Mouse (Mus musculus) spleen, embryonic (tissue): Measurements from ENCODE around the gene Naa80.

ENCODE experiments used
- CTCF ChIA-PET: fragments of 350-600 bp; sonication (Branson Sonifier 250); formaldehyde crosslinking; loops from one replicate; lab custom pipeline; 2022; lab: Charles Lee

The Naa80 gene

DNA sequence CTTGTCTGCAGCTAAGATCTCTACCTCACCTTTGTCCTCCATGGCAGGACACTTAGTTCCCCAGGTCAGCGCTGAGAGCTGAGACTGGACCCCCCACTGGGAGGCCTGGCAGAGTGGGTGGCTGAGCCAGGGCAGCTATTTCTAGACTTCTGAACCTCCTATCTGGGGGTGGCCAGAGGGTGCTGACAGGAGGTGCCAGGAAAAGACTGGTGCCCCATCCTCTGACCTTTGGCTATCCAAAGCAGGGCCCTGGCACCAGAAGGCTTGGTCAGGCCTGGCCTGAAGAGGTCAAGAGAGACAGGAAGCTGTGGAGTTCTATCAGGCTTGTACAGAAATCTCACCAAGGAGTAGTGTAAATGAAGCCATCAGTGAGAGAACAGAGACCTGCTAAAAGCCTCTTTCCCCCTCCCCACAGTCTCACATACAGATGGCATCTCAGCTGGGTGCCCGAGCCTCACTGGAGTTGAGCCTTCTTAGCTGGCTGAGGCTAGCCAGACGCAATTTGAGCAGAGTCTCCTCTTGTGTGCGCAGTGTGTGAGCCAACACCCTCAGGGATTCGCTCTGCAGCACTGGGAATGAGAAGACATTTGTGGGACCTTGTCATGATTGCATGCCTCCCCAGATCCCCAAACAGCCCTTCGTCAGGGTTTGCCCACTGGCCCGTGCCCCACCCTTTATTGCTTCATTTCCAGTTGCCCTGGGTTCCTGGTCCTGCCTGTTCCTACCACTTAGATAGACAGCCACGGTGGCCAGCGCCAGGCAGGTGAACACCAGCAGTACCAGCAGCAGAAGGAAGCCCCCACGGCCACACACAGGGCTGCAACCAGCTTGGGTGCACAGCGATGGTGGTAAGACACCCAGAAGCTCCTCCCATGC is 14.7 kb downstream of the Naa80 start:
- CTCF ChIA-PET = interaction anchor here (1.2 kb wide), 1 partner anchor 35 kb away, joined by 3 read pairs; no protein-coding TSS in a partner anchor

DNA sequence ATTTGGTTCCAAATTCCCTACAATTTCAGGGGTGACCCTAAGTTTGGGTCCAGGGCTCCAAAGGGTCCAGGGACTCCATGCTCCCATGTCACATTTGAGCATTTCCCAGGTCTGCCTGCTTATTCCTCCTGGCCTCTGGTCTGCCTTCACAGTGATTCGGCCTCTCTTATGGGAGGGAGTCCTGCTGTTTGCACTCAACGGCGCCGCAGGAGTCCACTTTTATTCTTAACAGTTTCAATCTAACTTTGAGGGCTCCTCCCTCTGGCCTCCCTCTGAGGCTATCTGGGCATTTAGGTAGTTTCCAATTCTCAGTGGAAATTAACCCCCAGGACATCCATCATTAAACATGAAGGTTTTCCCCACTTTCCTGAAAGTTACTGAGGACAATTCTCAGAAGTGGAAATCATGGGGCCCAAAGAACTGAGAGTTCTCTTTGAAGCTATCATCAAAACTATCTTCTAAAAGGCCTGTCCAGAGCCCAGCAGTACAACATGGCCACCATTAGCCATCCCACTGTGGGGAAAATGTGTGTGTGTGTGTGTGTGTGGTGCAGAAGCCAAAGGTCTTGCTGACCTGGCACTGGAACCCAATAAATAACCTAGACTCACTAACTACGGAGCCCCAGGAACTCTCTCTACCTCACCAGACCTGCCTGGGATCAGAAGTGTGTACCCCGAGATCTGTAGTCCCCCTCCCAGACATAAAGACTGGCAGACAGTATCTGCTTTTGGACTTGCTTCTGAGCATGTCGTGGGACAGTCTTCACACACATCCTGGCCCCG is 15.8 kb downstream of the Naa80 start:
- CTCF ChIA-PET = no interaction called here

GRCm38 (mm10) chr9:107596619-107597569 is 18.2 kb downstream of the Naa80 start:
- CTCF ChIA-PET = interaction anchor here (0.7 kb wide), 1 partner anchor 291 kb away, joined by 3 read pairs; the partner anchor contains the start of gene Mon1a

- CTCF ChIA-PET = interaction anchor here (0.5 kb wide), 2 partner anchors 31 to 226 kb away, joined by 4 to 6 read pairs; no protein-coding TSS in a partner anchor
These were observed 19.7 kb downstream of the Naa80 start for GRCm38 (mm10) chr9:107598385-107598784.

GRCm38 (mm10) chr9:107599433-107599832 is 20.7 kb downstream of the Naa80 start:
- CTCF ChIA-PET = interaction anchor here (0.6 kb wide), 1 partner anchor 9 kb away, joined by 3 read pairs; no protein-coding TSS in a partner anchor

- CTCF ChIA-PET = interaction anchor here (0.6 kb wide), 1 partner anchor 8 kb away, joined by 3 read pairs; no protein-coding TSS in a partner anchor
These were observed 21.2 kb downstream of the Naa80 start for GRCm38 (mm10) chr9:107599842-107600241.

DNA sequence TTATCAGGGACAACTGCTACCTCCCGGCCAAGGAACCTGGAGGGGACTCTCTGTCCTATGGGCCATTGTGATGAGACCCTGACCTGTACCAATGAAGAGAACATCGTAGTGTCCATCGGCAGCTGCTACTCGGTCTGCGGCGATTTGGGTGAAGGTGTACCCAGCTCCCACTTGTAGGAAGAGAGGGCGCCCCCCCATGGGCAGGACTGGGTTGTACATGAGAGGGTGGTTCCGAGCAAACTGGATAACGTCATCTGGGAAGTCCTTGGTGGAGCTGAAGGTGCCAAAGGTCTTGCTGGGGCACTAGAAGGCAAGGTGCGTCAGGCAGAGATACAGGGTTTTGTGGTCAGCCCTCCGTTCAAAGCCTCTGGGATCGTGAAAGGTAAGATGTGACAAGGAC is 22.1 kb downstream of the Naa80 start:
- CTCF ChIA-PET = interaction anchor here (0.6 to 1.1 kb wide), 2 partner anchors 64 to 75 kb away, joined by 3 read pairs; no protein-coding TSS in a partner anchor

- CTCF ChIA-PET = interaction anchor here (1.1 to 1.7 kb wide), 3 partner anchors 25 to 74 kb away, joined by 3 to 12 read pairs (median 4); no protein-coding TSS in a partner anchor
These were observed 22.6 kb downstream of the Naa80 start for GRCm38 (mm10) chr9:107601275-107601674.

GRCm38 (mm10) chr9:107602068-107602648 is 23.5 kb downstream of the Naa80 start:
- CTCF ChIA-PET = interaction anchor here (0.6 to 1.7 kb wide), 7 partner anchors 10 to 75 kb away, joined by 3 to 12 read pairs (median 4); no protein-coding TSS in a partner anchor

- CTCF ChIA-PET = interaction anchor here (0.6 to 1.7 kb wide), 3 partner anchors 9 to 74 kb away, joined by 3 to 10 read pairs (median 7); partner anchors contain the start of gene Ifrd2
These were observed 24.6 kb downstream of the Naa80 start for GRCm38 (mm10) chr9:107603251-107603650.

- CTCF ChIA-PET = no interaction called here
These were observed 26.5 kb downstream of the Naa80 start for GRCm38 (mm10) chr9:107605041-107605661.

DNA sequence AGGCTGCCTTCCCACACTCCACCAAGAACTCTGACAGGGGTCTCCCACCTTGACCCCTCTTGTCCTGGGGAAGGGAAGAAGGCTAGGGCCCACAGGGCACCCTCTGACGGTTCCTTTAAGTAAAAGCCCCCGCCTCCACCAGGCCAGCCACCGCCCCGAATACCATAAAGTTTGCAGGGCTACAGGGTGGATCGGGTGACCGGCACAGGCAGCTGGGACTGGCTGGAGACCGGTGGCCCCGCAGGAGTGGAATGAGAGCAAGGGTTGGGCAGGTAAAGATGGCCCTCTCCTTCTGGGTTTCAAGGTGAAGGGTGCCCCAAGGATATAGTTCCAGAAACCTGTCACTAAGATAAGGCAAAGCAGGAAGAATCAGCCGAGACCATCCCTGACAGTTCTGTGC is 27.9 kb downstream of the Naa80 start:
- CTCF ChIA-PET = interaction anchor here (0.6 kb wide), 1 partner anchor 321 kb away, joined by 4 read pairs; no protein-coding TSS in a partner anchor

- CTCF ChIA-PET = interaction anchor here (0.6 kb wide), 1 partner anchor 320 kb away, joined by 4 read pairs; no protein-coding TSS in a partner anchor
These were observed 28.3 kb downstream of the Naa80 start for GRCm38 (mm10) chr9:107607036-107607435.

GRCm38 (mm10) chr9:107607653-107608245 is 29.1 kb downstream of the Naa80 start:
- CTCF ChIA-PET = interaction anchor here (0.5 to 0.7 kb wide), 3 partner anchors 8 to 16 kb away, joined by 3 to 4 read pairs (median 3); no protein-coding TSS in a partner anchor

- CTCF ChIA-PET = interaction anchor here (0.7 kb wide), 2 partner anchors 9 to 17 kb away, joined by 3 to 4 read pairs; no protein-coding TSS in a partner anchor
These were observed 30.2 kb downstream of the Naa80 start, which contains the start of gene Sema3b for GRCm38 (mm10) chr9:107608741-107609432. Gene Sema3b (minus strand): TSS chr9:107609229.

DNA sequence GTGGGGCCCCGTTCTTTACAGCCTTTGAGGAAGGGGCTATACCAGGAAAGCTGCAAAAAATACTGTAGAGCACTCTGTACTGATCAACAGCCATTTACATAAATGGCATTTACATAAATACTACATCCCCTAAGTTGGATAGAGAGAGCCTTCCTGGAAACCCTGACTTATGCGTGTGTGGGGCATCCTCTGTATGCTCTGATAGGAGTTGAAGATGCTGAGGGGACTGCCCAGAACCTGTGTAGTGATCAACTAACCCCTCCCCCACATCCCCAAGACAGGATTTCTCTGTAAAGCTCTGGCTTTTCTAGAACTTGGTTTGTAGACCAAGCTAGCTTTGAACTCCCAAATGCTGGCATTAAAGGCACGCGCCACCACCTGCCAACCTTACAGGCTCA is 30.7 kb downstream of the Naa80 start:
- CTCF ChIA-PET = interaction anchor here (0.8 to 1.2 kb wide), 2 partner anchors 17 to 36 kb away, joined by 3 to 14 read pairs; no protein-coding TSS in a partner anchor

GRCm38 (mm10) chr9:107611456-107612190 is 32.9 kb downstream of the Naa80 start:
- CTCF ChIA-PET = interaction anchor here (0.7 to 1.8 kb wide), 4 partner anchors 9 to 66 kb away, joined by 3 to 7 read pairs (median 3); no protein-coding TSS in a partner anchor
